Mouse (Mus musculus) retina, postnatal 1 day (tissue): ENCODE measurements around the gene Tmem41b.
"Not testable (repeated sequence)": the region's sequence is repeated elsewhere in the genome, so short reads cannot be mapped to it uniquely, and the experiment has no call there.

Experiments
- DNase-seq: peaks from one replicate; pipeline ENCODE4 v3.0.0-alpha.2; 2012

Tmem41b gene

DNA sequence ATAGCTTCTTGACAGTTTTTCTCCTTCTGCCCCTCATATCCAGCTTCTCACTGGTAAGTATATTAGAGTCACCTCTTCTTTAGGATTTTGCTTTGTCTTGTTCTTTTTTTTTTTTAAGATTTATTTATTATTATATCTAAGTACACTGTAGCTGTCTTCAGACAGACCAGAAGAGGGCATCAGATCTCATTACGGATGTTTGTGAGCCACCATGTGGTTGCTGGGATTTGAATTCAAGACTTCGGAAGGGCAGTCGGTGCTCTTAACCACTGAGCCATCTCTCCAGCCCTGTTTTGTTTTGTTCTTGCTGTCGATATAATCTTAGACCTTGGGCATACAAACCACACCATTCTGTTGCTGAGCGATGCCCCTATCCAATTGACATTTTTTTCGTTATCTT is at the start of gene Tmem41b:
Gene Tmem41b, minus strand, starts transcription at position 155 of the 400 bp plus-strand sequence.
- DNase-seq: peak; percentile 9

DNA sequence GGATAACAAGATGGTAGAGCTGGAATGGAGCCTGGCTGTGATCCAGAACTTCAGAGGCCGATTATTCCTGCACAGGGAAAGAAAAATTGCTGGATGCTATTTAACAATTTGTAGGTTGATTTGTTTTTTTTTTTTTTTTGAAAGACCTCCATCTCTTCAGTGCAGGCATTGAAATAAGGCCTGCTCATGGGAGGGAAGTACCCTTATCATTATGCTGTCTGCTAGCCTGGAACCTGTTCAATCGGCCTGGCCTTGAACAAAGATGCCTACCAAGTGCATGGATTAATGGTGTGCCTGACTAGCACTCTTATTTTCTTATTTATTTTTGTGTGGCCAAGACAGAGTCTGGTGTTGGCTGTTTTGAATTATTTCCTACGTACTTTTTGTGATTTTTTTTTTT is 43.6 kb upstream of the Tmem41b start:
- DNase-seq: no peak

DNA sequence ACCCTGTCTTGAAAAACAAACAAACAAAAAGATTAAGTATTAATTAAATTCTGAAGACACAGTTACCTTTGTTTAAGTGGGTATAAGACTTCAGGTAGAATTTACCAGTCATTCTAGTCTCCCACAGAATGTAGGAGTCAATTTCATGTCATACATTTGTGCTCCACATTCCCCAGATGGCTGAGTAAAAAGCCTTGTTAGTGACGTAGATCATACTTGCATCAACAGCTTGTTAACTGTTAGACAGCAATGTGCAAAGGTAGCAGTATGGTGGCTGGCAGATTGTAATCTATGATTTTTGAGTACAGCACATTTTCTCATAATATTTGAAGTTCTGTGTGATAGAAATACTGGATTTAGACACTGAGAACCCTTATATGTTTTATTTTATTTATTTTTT is 42.1 kb upstream of the Tmem41b start:
- DNase-seq: no peak

DNA sequence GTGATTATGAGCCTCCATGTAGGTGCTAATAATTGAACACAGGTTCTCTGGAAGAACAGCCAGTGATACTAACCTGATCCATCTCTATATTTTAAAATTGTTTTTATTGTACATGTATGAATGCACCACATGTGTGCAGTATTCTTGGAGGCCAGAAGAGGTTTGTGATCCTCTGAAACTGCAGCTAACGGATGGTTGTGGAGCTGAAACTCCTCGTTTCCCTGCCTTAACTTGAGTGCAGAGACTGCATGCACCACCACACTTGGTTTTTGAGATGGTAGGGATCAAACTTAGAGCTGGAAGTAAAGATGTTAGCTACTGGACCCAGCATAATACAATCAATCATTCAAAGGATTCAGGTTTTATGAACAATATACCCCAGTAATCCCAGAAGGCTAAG is 39.9 kb upstream of the Tmem41b start:
- DNase-seq: no peak

DNA sequence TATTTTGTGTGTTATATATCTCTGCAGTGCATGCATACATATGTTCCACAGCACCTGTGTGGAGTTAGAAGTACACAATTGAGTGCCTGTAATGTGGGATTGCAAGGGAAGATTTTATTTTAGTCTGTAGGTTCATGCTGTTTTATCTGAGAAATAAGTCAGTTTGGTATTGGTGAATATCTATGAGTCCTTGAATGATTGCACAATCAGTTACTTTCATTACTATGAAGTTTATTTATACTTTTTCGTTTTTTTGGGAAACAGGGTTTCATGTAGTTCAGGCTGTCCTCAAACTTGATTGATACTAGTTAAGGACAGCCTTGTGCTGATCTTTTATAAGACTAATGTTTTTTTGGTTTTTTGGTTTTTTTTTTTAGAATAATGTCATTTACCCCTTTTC is 36.8 kb upstream of the Tmem41b start:
- DNase-seq: no peak

DNA sequence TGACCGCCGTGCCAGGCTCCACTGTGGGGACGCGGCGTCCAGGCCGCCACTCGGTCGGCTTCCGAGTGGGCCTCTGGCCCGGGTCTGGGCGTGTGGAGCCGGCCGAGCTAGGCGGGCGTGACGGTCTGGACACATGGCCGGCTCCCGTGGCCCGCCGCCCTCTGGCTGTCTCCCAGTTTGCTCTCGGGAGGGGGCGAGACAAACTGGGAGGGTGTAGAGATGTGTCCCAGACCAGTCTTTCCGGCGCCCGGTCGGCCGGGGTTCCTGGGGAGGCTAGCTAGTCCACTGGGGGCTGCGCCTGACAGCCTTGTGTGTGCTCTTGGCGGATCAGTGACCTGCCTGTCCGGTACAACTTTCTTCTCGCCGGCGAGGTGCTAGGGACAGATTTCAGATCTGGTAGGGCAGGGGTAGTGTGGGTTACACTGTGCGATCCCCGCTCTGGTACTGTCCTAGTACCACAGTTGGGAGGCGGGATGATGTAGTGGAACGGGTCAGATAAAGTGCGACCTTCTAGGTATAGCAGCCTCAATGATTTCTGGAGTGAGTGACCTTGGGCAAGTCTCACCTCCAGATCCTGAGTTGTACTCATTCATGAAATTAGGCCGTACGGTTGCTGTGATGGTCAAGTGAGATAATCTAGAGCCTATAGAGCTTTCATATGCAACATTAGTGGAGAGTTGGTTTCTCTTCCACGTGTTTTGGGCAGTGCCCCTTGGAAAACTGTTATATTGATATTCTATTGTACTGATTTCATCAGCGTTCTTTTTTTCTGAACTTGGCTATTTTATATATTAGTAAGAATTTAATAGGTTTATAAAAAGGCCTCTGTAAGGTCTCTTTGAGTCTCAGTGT is 32.1 kb upstream of the Tmem41b start:
- no peak for DNase-seq

DNA sequence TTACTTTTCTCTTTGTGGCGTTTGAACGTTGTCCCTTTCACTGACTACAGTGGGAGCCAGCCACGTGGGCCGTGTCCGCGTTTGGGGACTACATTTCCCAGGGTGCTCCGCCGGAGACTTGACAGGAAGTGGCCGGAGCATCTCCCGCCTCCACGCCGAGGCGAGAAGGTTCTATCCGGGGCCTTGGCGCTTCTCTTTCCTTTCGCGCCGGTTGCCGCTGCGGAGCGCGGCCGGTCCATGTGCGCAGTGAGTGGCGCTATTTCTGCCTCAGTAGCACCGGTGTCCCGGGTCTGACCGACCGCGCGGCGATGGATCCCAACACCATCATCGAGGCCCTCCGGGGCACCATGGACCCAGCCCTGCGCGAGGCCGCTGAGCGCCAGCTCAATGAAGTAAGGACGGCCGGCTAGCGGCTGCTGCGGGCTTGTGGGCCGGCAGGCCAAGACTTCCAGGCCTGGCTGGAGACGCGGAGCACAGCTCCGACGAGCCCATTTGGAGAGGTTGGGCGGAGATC is 31.4 kb upstream of the Tmem41b start, which contains the start of gene Ipo7:
Gene Ipo7, plus strand, starts transcription at position 158 of the 514 bp plus-strand sequence.
- DNase-seq: peak; percentile 96

DNA sequence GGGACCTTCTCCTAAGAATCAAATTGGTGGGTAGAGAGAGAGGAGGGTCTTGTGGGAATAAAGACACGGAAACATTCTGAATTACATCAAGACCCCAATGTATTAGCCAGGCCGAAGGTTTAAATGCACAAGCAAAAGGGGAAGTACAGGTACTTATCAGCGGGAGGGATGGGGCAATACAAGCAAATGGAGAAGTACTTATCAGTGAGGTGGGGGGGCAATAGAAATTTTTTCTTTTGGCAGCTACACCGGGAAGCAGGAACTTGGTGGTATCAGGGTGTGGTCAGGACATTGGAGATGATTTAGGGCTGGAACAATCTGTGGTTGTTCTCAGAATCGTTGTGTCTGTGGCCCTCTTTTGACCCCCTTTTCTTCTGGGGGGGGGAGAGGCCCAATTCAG is 27.5 kb upstream of the Tmem41b start:
- no peak for DNase-seq

DNA sequence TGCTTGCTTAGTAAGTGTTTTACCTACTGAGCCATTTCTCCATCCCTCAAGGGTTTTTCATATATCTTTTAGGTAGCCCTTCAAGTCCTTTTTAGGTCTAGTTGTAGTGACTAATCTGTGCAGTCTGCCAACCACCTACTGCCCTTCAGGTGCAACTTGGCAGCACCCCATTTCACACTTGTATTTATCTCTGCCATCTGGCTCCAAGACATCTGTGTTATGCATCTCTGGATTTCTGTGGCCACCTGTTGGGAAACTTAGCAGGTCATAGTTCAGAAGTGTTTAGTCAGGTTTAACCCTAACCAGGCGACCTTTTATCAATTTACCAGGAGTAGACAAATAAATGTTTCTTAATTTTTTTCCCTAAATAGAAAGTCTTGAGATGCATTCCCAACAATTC is 24.7 kb upstream of the Tmem41b start:
- DNase-seq: no peak

DNA sequence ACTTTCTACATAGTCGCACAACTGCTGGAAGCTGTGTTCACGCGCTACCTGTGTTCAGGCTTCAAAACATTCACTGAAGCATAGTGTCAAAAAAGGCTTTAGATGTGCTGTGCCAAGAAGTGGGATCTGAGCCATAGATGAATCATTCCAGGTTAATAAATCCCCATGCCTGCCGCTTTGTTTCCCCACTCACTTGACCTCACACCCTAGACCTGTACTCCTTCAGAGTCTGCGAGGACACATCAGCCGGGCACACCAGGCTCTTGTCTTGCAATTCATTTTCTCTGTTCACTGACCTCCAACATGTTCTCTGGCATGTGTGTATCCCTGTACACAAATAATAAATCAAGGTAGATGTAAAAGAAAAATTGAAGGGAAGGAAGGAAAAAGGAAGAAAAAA is 22.4 kb upstream of the Tmem41b start:
- no peak for DNase-seq

DNA sequence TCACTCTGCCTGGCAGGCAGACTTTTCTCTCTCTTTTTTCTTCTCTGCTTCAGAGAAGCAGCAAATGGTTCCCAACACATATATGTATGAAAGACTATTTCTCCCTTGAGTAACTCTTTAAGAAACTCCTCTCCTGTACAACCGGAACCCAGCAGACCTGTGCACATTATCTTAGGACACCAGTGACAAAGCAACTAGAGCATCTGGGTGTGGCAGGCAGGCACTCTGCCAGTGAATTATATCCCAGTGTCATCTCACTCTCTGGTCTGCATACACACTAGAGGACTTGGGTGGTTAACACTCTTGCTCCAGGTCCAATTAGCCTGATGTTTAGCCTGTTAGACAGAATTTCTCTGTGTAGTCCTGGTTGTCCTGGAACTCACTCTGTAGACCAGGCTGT is 21.8 kb upstream of the Tmem41b start:
- DNase-seq: no peak

DNA sequence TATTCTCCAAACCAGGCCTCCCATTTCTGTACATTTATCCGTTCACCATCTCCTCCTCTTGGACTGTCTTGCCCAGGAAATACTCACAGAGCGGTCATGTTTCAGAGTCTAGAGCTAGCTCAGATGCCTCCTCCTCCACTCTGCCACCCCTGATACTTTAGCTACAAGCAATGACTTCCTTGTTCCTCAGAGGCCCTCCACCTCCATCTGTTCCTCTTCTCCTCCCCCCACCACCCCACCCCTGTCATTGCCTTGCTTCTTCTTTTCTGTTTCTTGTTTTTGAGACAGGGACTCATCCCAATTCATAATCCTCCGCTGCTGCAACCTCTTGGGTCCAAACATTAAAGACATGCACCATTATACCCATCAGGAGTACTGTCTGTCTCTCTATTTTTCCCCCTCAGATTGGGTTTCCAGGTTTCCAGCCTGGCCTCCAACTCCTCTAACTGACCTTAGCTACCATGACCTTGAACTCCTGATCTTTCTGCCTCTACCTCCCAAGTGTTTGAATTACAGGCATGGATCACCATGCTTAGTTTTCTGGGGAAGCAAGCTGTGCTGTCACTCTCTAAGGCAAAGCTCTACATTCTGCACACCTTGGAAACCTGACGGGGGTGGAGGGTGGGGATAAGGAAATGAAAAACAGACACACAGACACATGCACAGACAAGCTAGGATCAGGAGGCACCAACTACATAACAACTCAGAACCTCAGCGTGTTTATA is 19.9 kb upstream of the Tmem41b start:
- DNase-seq: no peak

DNA sequence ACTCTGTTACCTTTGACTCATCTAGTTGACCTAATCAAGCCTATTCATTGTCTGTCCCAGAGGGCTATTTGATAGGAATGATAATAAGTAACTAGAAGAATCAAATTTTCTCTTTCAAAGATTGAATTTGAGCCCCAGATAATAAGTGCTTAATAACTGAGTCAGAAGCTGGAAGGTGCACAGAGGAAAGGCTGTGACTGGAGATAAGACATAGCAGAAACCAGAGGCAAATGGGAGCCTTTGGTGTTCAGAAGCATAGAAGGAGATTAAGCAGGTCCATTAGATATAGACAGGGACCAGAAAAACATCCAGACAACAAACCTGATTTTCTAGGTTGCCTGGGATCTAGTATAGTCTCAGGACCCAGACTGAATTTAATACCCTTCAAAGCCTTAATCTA is 19.2 kb upstream of the Tmem41b start:
- no peak for DNase-seq

DNA sequence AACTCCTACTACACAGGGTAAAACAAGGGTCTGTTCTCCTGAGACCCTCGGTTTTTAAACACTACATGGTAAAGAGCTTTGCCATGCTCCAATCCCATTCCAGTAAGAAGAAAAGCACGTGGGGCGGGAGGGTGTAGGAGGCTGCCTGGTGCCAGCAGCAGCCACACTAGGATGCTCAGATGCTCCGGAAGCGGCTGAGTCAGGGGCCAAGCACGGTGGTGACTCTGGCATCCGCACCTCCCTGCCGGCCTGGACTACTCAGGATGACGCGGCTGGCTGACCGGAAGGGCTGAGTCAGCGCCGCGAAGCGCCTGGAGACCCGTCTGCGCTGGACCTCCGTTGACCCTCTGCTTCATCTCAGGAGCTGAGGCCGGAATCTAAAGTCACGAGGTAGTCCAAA is 16.2 kb upstream of the Tmem41b start:
- DNase-seq: peak; percentile 53

DNA sequence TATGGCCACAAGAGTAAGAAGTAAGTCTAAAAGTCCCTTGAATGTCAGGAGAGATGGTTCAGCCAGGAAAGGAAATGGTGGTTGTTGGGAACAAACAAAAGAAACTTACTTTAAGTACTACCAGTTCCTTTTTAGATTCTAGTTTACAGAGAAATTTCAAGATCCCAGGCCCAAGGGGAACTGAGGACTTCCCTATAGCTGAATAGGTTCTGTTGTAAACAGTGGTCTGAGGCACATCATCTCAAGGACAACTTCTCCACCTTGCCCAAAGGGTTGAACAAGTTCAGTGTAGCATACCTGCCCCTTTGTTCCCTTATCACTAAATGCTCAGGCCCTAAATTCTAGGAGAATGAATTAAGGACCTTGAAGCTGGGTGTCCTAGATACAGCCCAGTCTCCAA is 15.4 kb upstream of the Tmem41b start:
- DNase-seq: no peak

DNA sequence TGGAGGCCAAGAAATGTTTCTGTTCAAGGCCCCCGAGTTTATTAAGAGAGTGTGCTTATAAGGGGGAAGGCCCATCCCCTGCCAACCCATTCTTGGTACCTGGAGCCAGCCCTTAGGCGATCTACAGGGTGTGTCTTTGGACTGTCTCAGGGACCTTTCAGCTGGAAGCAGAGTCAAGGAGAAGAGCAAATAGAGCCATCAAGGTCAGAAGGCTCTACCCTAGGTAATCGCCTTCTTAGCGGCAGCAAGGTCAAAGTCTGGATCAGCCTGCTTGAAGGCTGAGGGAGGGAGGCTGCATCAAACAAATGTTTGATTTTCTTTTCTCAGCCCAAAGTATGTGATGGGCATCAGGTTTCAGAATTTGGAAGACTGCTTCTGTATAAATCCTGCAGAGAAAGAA is 11.7 kb upstream of the Tmem41b start:
- DNase-seq: no peak

DNA sequence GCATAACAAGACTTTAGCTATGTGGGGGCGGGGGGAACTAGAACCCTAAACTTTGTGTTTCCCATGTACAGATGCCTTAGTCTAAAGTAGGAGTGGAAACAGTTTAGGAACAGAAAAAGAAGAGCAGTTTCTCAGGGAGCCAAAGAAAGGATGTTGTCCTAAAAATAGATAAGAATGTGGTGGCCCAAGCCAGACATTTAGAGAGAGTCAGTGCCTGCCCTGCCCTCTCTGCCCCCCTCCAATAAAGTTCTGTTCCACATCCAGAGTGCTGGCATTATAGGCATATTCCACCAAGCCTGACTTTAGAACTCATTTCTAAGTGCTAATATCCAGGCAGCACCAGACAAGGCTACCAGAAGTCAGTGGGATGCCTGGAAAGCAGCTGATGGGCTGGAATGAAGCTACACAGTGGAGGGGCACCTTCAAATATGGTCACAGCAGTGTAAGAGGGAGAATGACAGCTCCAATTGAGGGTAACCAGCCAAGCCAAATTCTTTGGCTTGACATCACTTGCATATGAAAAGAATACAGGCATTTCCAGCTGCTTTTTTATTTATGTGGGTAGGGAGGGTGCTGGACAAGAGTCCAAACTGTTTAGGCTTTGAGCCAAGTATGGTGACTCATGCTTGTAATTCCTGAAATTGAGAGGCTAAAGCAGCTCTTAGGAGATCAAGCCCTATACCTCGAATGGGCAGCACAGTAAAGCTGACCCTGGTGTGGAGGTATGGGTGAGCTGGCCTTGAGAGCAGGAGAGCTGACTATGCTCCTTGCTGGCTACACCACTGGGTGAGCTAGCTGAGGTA is 6.6 kb upstream of the Tmem41b start:
- DNase-seq: no peak

DNA sequence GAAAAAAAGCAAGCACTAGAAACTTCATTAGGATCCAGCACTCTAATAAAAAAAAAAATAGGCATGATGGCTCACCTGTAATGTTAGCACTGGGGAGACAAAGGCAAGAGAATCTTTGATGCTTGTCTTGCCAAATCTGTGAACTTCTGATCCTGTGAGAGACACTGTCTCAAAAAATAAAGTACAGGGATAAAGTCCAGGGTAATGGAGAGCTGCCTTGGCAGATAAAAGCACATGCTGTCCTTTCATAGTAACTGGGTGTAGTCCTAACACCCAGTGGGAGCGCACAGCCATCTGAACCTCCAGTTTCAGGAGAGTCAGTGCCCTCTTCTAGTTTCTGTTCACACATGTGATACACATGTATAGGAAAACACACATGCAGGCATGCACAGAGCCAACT is 4.6 kb upstream of the Tmem41b start:
- DNase-seq: no peak

DNA sequence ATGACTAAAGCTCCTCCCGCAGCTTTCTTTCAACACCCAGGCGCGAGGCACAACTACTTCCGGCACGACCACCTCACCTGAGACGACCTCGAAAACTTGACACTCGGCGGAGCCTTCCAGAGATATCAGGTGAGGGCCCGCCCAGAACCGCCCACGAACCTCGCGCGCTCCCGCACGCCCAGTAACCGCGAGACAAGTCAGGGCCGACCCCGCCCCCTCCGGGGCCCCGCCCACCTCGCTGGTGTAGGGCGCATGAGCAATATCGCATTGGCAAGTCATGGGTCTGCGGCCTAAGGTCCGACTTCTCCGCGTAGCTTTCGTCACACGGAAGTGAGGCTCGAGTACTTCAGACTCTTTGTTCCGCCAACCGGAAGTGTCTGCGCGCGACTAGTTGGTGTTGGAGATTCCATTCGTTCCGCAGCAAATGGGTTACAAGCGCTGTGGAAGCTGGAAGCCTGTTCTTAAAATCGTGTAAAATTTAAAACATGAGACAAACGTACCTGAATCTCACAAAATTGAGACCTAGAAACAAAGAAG is 528 bp downstream of the Tmem41b start:
- DNase-seq: peak; percentile 99

DNA sequence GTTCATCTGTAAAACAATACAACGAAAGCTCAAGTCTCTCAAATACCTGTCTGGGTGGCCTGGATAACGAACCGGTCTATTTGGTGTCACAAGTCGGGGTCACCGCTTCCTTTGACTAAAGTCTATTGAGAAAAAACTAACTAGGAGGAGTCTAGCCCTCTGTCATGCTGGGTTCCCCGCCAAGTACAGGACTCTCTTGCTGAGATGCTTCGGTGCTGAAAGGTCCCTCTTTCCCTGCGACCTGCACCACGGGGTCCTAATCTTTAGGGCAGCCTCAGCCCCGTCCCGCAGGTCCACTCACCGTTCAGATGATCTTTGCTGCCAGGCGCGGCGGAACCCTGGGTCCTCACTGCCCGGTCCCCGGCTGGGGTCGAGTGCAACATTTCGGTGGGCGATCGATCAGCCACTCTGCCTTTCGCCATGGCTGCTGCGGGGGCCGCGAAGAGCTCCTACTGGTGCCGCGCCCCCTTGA is 1.0 kb downstream of the Tmem41b start:
- DNase-seq: no peak

DNA sequence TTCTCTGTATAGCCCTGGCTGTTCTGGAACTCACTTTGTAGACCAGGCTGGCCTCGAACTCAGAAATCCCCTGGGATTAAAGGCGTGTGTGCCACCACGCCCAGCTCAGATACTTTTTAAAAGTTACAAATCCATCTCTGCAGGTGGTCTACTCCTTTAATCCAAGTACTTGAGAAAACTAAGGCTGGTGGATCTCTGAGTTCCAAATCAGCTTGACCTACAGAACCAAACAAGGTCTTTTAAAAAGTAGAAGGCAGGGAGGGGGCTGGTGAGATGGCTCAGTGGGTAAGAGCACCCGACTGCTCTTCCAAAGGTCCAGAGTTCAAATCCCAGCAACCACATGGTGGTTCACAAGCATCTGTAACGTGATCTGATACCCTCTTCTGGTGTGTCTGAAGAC is 2.1 kb downstream of the Tmem41b start:
- DNase-seq: not testable (repeated sequence)

DNA sequence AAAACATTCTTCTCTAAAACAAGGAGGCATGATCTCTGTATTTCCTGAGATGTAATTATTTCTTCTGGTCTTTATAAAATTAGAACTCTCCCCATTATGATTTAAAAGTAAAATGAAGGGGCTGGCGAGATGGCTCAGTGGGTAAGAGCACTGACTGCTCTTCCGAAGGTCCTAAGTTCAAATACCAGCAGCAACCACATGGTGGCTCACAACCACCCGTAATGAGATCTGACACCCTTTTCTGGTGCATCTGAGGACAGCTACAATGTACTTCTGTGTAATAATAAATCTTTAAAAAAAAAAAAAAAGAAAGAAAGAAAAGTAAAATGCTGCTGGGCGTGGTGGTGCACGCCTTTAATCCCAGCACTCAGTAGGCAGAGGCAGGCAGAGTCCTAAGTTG is 9.6 kb downstream of the Tmem41b start:
- peak; percentile 25 for DNase-seq
